Mouse (Mus musculus) stomach, embryonic 14.5 days (tissue): ENCODE data around the gene Pappa2. TPM values are rescaled to one million over a fixed set of nuclear protein-coding genes. Genes with fewer than 3 reads are reported as not detected.

ENCODE experiments used
- ATAC-seq: fragments of 200-750 bp; cut with Nextera tagmentation; 2 replicates; pipeline ENCODE4 v1.8.0; 2017; ENCODE audit warnings: low read depth, moderate TSS enrichment; ENCODE audit not compliant: insufficient number of reproducible peaks, insufficient read depth, low FRiP score
- H3K27ac ChIP-seq: fragments of 300-500 bp; sonication (generic); 2 replicates; pipeline ENCODE4 v1.5.1; 2014; ENCODE audit warnings: mild to moderate bottlenecking, low read length, moderate library complexity, mixed read lengths
- H3K27me3 ChIP-seq: fragments of 300-500 bp; sonication (generic); 2 replicates; pipeline ENCODE4 v1.6.1; 2014; ENCODE audit warnings: low read length, control low read depth, mixed read lengths; ENCODE audit not compliant: control insufficient read depth, insufficient read depth
- H3K36me3 ChIP-seq: fragments of 300-500 bp; sonication (generic); 2 replicates; pipeline ENCODE4 v1.6.1; 2014; ENCODE audit warnings: mild to moderate bottlenecking, control low read depth, low read length, moderate library complexity, mixed read lengths; ENCODE audit not compliant: control insufficient read depth, insufficient read depth
- H3K4me1 ChIP-seq: fragments of 300-500 bp; sonication (generic); 2 replicates; pipeline ENCODE4 v1.6.1; 2014; ENCODE audit warnings: low read length, control low read depth, mixed read lengths; ENCODE audit not compliant: control insufficient read depth, insufficient read depth
- H3K4me2 ChIP-seq: fragments of 300-500 bp; sonication (generic); replicated peaks from 2 replicates; pipeline ENCODE4 v1.6.1; 2014; ENCODE audit warnings: low read depth, low read length, control low read depth
- H3K4me3 ChIP-seq: fragments of 300-500 bp; sonication (generic); 2 replicates; pipeline ENCODE4 v1.5.1; 2014; ENCODE audit warnings: low read depth, low read length, control low read depth
- H3K9ac ChIP-seq: fragments of 300-500 bp; sonication (generic); replicated peaks from 2 replicates; pipeline ENCODE4 v1.6.1; 2014; ENCODE audit warnings: low read depth, mild to moderate bottlenecking, control low read depth, low read length, moderate library complexity, mixed read lengths
- H3K9me3 ChIP-seq: fragments of 300-500 bp; sonication (generic); 2 replicates; pipeline ENCODE4 v1.6.1; 2016; ENCODE audit warnings: low read depth, low read length, control low read depth; ENCODE audit not compliant: control insufficient read depth
- WGBS: fragments of 180-500 bp; shearing (Covaris S2); extraction: QIAGEN DNeasy Blood & Tissue Kit; methylation state at CpG from one replicate; pipeline ENCODE4 v1.1.7; 2014; 5-methylcytosine and 5-hydroxymethylcytosine counted together
- polyA plus RNA-seq: library from polyadenylated mRNA; unstranded; fragments of >200 nt; fragmentation: Nextera tagmentation; extraction: Ambion mirVana; gene quantifications from 2 replicates; pipeline ENCODE4 v1.2.1, GENCODE M21; 2014

Gene Pappa2
- polyA plus RNA-seq, 1 experiment from 2014 or later, result 2.3 TPM

GRCm38 (mm10) chr1:158874552-158875077, 105.7 kb downstream of the Pappa2 start:
- Histone ChIP-seq H3K9ac (no peak overlapping the region), H3K27me3 (no peaks in the 10 kb centered on the region), H3K4me2 (no peak overlapping the region), H3K36me3 (no peaks in the 10 kb centered on the region), H3K9me3 (no peaks in the 10 kb centered on the region), H3K4me1 (no peaks in the 10 kb centered on the region), H3K4me3 (no peak overlapping the region), H3K27ac (no peak overlapping the region)
- WGBS, result 75% methylated on average over 2 of the region's 2 CpGs
- no peak for ATAC-seq

- no peak overlapping the region for H3K9ac ChIP-seq
- no peaks in the 10 kb centered on the region for H3K4me1 ChIP-seq
- no peak overlapping the region for H3K27ac ChIP-seq
- H3K27me3 ChIP-seq, result no peaks in the 10 kb centered on the region
- H3K9me3 ChIP-seq, result no peaks in the 10 kb centered on the region
- ATAC-seq, result no peak
- no peak overlapping the region for H3K4me2 ChIP-seq
- 76% methylated on average over 1 of the region's 1 CpGs for WGBS
- H3K36me3 ChIP-seq, result no peaks in the 10 kb centered on the region
- no peak overlapping the region for H3K4me3 ChIP-seq
Observed at GRCm38 (mm10) chr1:158873631-158874030, 106.7 kb downstream of the Pappa2 start.

DNA sequence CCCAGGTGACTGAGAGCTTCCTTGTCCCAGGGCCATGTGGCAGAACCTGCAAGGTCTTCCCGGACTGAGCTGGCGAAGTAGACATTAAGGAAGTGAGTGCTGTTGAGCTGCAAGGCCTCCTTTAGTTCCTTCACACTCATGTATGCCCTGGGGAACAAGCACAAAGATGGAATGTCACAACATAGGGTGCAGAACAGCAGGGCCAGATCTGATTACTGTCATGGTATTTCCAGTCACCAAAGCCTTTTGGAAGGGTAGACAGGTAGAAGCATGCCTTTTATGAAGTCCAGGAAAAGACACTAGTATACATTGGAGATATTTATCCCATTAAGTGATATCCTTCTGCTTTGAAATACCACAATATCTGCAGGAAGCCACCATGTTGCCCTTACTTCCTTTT, 108.9 kb downstream of the Pappa2 start:
- Histone ChIP-seq H3K36me3 (no peaks in the 10 kb centered on the region), H3K4me3 (no peak overlapping the region), H3K9ac (no peak overlapping the region), H3K27ac (no peak overlapping the region), H3K4me1 (no peaks in the 10 kb centered on the region), H3K4me2 (no peak overlapping the region), H3K9me3 (no peaks in the 10 kb centered on the region), H3K27me3 (no peaks in the 10 kb centered on the region)
- ATAC-seq, result no peak
- 86% methylated on average over 2 of the region's 2 CpGs for WGBS

DNA sequence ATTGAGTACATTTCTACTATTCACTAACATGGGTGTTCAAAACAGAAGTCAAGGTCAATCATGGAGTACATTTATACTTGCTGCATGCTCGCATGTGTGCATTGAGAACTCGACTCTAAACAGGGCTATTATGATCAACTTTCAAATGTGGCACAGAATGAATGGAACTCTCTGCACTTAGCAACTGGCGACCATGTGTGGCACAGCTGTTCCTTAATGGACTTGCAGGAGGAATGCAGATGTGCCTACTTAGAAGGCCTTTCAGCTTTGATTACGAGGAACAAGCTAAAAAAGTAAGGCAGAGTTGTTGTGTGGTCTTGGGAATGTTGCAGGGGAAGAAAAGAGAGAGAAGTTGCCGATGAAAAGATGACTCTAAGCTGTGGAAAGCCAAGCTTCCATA, 120.1 kb downstream of the Pappa2 start:
- H3K27me3 ChIP-seq, result no peaks in the 10 kb centered on the region
- no peak for ATAC-seq
- no peaks in the 10 kb centered on the region for H3K4me1 ChIP-seq
- H3K9ac ChIP-seq, result no peak overlapping the region
- H3K4me3 ChIP-seq, result no peak overlapping the region
- H3K27ac ChIP-seq, result no peak overlapping the region
- 75% methylated on average over 5 of the region's 5 CpGs for WGBS
- H3K4me2 ChIP-seq, result no peak overlapping the region
- H3K9me3 ChIP-seq, result no peaks in the 10 kb centered on the region
- no peaks in the 10 kb centered on the region for H3K36me3 ChIP-seq

- H3K27ac ChIP-seq, result no peak overlapping the region
Observed at GRCm38 (mm10) chr1:158853936-158854882, 126.1 kb downstream of the Pappa2 start.

DNA sequence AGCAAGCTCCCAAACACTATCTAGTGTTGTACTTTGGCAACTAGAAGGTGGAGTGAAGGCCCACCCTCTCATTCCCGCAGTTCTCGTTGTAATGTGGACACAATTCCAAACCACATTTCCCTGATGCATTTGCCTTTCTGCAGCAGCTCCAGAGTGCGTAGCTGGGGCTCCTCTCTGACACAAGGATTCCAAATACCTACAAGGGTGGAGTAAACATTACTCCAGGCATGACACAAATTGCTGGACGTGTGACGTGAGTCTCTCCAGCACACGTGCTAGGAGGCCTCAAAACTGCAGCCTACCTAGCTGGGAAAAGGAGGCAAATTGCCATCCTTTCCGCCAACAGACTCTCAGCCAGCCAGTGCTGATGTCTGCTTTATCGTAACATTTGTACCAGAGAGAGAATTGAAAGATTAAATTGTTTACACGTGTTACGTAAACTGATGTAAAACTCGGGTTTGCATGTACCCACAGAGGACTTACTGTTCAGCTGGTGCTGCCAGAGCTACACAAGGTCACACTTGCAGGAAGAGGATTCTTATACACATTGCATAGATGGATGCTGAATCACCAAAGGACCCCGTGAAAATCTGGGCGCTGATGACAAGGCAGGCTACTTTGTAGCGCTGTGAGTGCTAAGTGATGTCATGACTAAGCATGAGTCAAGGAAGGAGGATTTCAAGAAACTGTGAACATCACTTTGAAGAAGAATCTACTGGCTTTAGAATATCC, 127.3 kb downstream of the Pappa2 start:
- H3K4me1 ChIP-seq, result no peaks in the 10 kb centered on the region
- H3K4me2 ChIP-seq, result no peak overlapping the region
- 49% methylated on average over 14 of the region's 14 CpGs for WGBS
- no peaks in the 10 kb centered on the region for H3K36me3 ChIP-seq
- ATAC-seq, result no peak
- no peak overlapping the region for H3K4me3 ChIP-seq
- H3K9me3 ChIP-seq, result no peaks in the 10 kb centered on the region
- H3K27me3 ChIP-seq, result no peaks in the 10 kb centered on the region
- no peak overlapping the region for H3K27ac ChIP-seq
- no peak overlapping the region for H3K9ac ChIP-seq

More at GRCm38 (mm10) chr1:158853936-158854882, 126.1 kb downstream of the Pappa2 start:
- Histone ChIP-seq H3K4me2 (no peak overlapping the region), H3K4me3 (no peak overlapping the region), H3K4me1 (no peaks in the 10 kb centered on the region), H3K9ac (no peak overlapping the region), H3K27me3 (no peaks in the 10 kb centered on the region), H3K36me3 (no peaks in the 10 kb centered on the region), H3K9me3 (no peaks in the 10 kb centered on the region)
- ATAC-seq, result no peak
- WGBS, result 66% methylated on average over 5 of the region's 5 CpGs

GRCm38 (mm10) chr1:158850459-158850858, 129.8 kb downstream of the Pappa2 start:
- Histone ChIP-seq H3K27me3 (no peaks in the 10 kb centered on the region), H3K4me3 (no peak overlapping the region), H3K9me3 (no peaks in the 10 kb centered on the region), H3K27ac (no peak overlapping the region), H3K4me1 (no peaks in the 10 kb centered on the region), H3K4me2 (no peak overlapping the region), H3K9ac (no peak overlapping the region), H3K36me3 (no peaks in the 10 kb centered on the region)
- ATAC-seq, result no peak
- WGBS, result 66% methylated on average over 3 of the region's 3 CpGs

DNA sequence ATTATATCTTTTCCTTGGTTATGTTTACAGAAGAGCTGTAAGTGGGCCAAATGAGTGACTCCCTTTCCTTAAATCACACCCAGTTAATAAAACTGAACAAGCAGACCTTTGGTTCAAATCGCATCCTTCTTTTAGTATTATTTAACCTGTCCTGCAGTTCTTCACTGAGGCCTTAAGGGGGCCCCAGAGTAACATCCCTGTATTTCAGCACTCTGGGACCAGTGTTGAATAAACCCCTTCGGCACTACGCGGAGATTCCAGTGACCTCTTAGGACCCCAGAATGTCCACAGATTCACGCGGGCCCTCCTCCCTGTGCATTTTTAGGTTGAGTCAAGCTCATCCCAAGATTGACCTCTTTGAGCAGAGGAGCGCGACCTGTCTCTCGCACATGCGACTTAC, 135.7 kb downstream of the Pappa2 start:
- no peaks in the 10 kb centered on the region for H3K9me3 ChIP-seq
- no peak overlapping the region for H3K4me3 ChIP-seq
- H3K27me3 ChIP-seq, result no peaks in the 10 kb centered on the region
- H3K9ac ChIP-seq, result no peak overlapping the region
- no peak for ATAC-seq
- H3K27ac ChIP-seq, result no peak overlapping the region
- no peak overlapping the region for H3K4me2 ChIP-seq
- 66% methylated on average over 10 of the region's 10 CpGs for WGBS
- H3K36me3 ChIP-seq, result no peaks in the 10 kb centered on the region
- no peaks in the 10 kb centered on the region for H3K4me1 ChIP-seq
